Mouse (Mus musculus) thymus, adult 2 months (tissue): ENCODE measurements around the gene Adarb2. TPM values are rescaled to one million over a fixed set of nuclear protein-coding genes. Genes with fewer than 3 reads are reported as not detected.

ENCODE experiments used
- DNase-seq: peaks from one replicate; pipeline ENCODE4 v3.0.0; 2021
- H3K27ac ChIP-seq: fragments of 200-500 bp; 2 replicates; pipeline ENCODE4 v1.5.1; 2012; ENCODE audit warnings: low read length, control low read depth; ENCODE audit not compliant: control insufficient read depth, insufficient read depth
- H3K27me3 ChIP-seq: fragments of 200-500 bp; 2 replicates; pipeline ENCODE4 v1.6.1; 2012; ENCODE audit warnings: mild to moderate bottlenecking, low read length, moderate library complexity, mixed read lengths; ENCODE audit not compliant: control insufficient read depth, insufficient read depth
- H3K36me3 ChIP-seq: fragments of 200-500 bp; 2 replicates; pipeline ENCODE4 v1.6.1; 2012; ENCODE audit warnings: mild to moderate bottlenecking, low read length, moderate library complexity; ENCODE audit not compliant: control insufficient read depth, insufficient read depth
- H3K4me1 ChIP-seq: fragments of 200-500 bp; replicated peaks from 2 replicates; pipeline ENCODE4 v1.6.1; 2012; ENCODE audit warnings: low read length; ENCODE audit not compliant: control insufficient read depth, insufficient read depth
- H3K4me3 ChIP-seq: fragments of 200-500 bp; 2 replicates; pipeline ENCODE4 v1.5.1; 2012; ENCODE audit warnings: mild to moderate bottlenecking, low read length, control low read depth, moderate library complexity; ENCODE audit not compliant: control insufficient read depth, insufficient read depth
- CTCF ChIP-seq: fragments of 200-500 bp; IDR thresholded peaks from 2 replicates; pipeline ENCODE4 v1.5.1; 2012; ENCODE audit warnings: mild to moderate bottlenecking, control low read depth, low read length, moderate library complexity, borderline replicate concordance; ENCODE audit not compliant: control insufficient read depth, poor library complexity, insufficient read depth; ENCODE audit errors: extremely low read depth
- POLR2A ChIP-seq: fragments of 200-500 bp; IDR thresholded peaks from 2 replicates; pipeline ENCODE4 v1.6.1; 2012; ENCODE audit warnings: mild to moderate bottlenecking, low read length, control low read depth, moderate library complexity; ENCODE audit not compliant: control insufficient read depth, poor library complexity, insufficient read depth; ENCODE audit errors: extremely low read depth
- WGBS: fragments of 180-500 bp; shearing (Covaris S2); methylation state at CpG from one replicate; pipeline ENCODE4 v1.1.7; 2018; 5-methylcytosine and 5-hydroxymethylcytosine counted together
- polyA plus RNA-seq: library from polyadenylated mRNA; depleted of rRNA; stranded (reverse); fragments of >200 nt; gene quantifications from 2 replicates; pipeline ENCODE4 v1.2.3, GENCODE M21; 2012

Gene Adarb2
- polyA plus RNA-seq, 1 experiment, result not detected

GRCm38 (mm10) chr13:8649261-8649660, 446.6 kb downstream of the Adarb2 start:
- H3K4me3 ChIP-seq, result no peak overlapping the region
- no peaks in the 10 kb centered on the region for H3K4me1 ChIP-seq
- no peaks in the 10 kb centered on the region for H3K36me3 ChIP-seq
- H3K27me3 ChIP-seq, result no peaks in the 10 kb centered on the region
- no peak overlapping the region for H3K27ac ChIP-seq
- no peak for DNase-seq
- TF ChIP-seq POLR2A (no peak), CTCF (no peak)
- WGBS, result 78% methylated on average over 2 of the region's 2 CpGs

GRCm38 (mm10) chr13:8664615-8665240, 462.1 kb downstream of the Adarb2 start:
- H3K36me3 ChIP-seq, result no peaks in the 10 kb centered on the region
- DNase-seq, result no peak
- H3K4me1 ChIP-seq, result no peaks in the 10 kb centered on the region
- no peak overlapping the region for H3K27ac ChIP-seq
- WGBS, result 98% methylated on average over 9 of the region's 9 CpGs
- H3K4me3 ChIP-seq, result no peak overlapping the region
- TF ChIP-seq CTCF (no peak), POLR2A (no peak)
- no peaks in the 10 kb centered on the region for H3K27me3 ChIP-seq

GRCm38 (mm10) chr13:8677174-8677573, 474.5 kb downstream of the Adarb2 start:
- no peak for DNase-seq
- Histone ChIP-seq H3K27me3 (no peaks in the 10 kb centered on the region), H3K27ac (no peak overlapping the region), H3K4me1 (no peaks in the 10 kb centered on the region), H3K36me3 (no peaks in the 10 kb centered on the region), H3K4me3 (no peak overlapping the region)
- no peak for TF ChIP-seq CTCF
- TF ChIP-seq POLR2A, result no peak
- WGBS, result 24% methylated on average over 5 of the region's 5 CpGs

- Histone ChIP-seq H3K4me1 (no peaks in the 10 kb centered on the region), H3K4me3 (no peak overlapping the region), H3K27me3 (no peaks in the 10 kb centered on the region), H3K27ac (no peak overlapping the region), H3K36me3 (no peaks in the 10 kb centered on the region)
- WGBS, result 95% methylated on average over 9 of the region's 9 CpGs
- no peak for TF ChIP-seq POLR2A
- no peak for TF ChIP-seq CTCF
- no peak for DNase-seq
These were observed 477.9 kb downstream of the Adarb2 start for GRCm38 (mm10) chr13:8680470-8681129.

- no peak for TF ChIP-seq CTCF
- no peak for TF ChIP-seq POLR2A
- no peak overlapping the region for H3K4me3 ChIP-seq
- no peaks in the 10 kb centered on the region for H3K36me3 ChIP-seq
- H3K27me3 ChIP-seq, result no peaks in the 10 kb centered on the region
- no peak for DNase-seq
- H3K4me1 ChIP-seq, result no peaks in the 10 kb centered on the region
- 95% methylated on average over 6 of the region's 6 CpGs for WGBS
- H3K27ac ChIP-seq, result no peak overlapping the region
These were observed 488.8 kb downstream of the Adarb2 start for GRCm38 (mm10) chr13:8691448-8691847.

- no peak overlapping the region for H3K27ac ChIP-seq
- WGBS, result 92% methylated on average over 9 of the region's 9 CpGs
- no peaks in the 10 kb centered on the region for H3K4me1 ChIP-seq
- no peak for DNase-seq
- no peaks in the 10 kb centered on the region for H3K27me3 ChIP-seq
- H3K4me3 ChIP-seq, result no peak overlapping the region
- TF ChIP-seq POLR2A (no peak), CTCF (no peak)
- H3K36me3 ChIP-seq, result no peaks in the 10 kb centered on the region
These were observed 490.1 kb downstream of the Adarb2 start for GRCm38 (mm10) chr13:8692787-8693186.
